Mouse (Mus musculus) hindbrain, embryonic 10.5 days (tissue): ENCODE results near the gene Rcor1. TPM values are rescaled to one million over a fixed set of nuclear protein-coding genes. Genes with fewer than 3 reads are reported as not detected.

Experiments
- DNase-seq: peaks from one replicate; pipeline ENCODE4 v3.0.0-alpha.2; 2017; ENCODE audit warnings: low spot score
- H3K27ac ChIP-seq: fragments of 300-500 bp; sonication (generic); 2 replicates; pipeline ENCODE4 v1.5.1; 2016; ENCODE audit warnings: mild to moderate bottlenecking, moderate library complexity
- H3K27me3 ChIP-seq: fragments of 300-500 bp; sonication (generic); 2 replicates; pipeline ENCODE4 v1.6.1; 2016; ENCODE audit warnings: mild to moderate bottlenecking; ENCODE audit not compliant: poor library complexity, insufficient read depth, severe bottlenecking
- H3K36me3 ChIP-seq: fragments of 300-500 bp; sonication (generic); 2 replicates; pipeline ENCODE4 v1.6.1; 2016; ENCODE audit warnings: mild to moderate bottlenecking, moderate library complexity
- H3K4me1 ChIP-seq: fragments of 300-500 bp; sonication (generic); replicated peaks from 2 replicates; pipeline ENCODE4 v1.6.1; 2016; ENCODE audit warnings: mild to moderate bottlenecking
- H3K4me3 ChIP-seq: fragments of 300-500 bp; sonication (generic); 2 replicates; pipeline ENCODE4 v1.5.1; 2016; ENCODE audit warnings: mild to moderate bottlenecking, moderate library complexity
- H3K9me3 ChIP-seq: fragments of 300-500 bp; sonication (generic); 2 replicates; pipeline ENCODE4 v1.6.1; 2016; ENCODE audit warnings: mild to moderate bottlenecking, moderate library complexity
- WGBS: fragments of 180-500 bp; shearing (Covaris S2); methylation state at CpG from one replicate; pipeline ENCODE4 v1.1.7; 2016; 5-methylcytosine and 5-hydroxymethylcytosine counted together
- polyA plus RNA-seq: library from polyadenylated mRNA; unstranded; fragments of >200 nt; fragmentation: Nextera tagmentation; extraction: Ambion mirVana; gene quantifications from 2 replicates; pipeline ENCODE4 v1.2.1, GENCODE M21; 2016

Gene Rcor1
- polyA plus RNA-seq, 1 experiment from 2014 or later, result 5.0 TPM

GRCm38 (mm10) chr12:111032839-111033238 is 6.3 kb upstream of the Rcor1 start:
- Histone ChIP-seq H3K4me1 (peaks cover 21% of the 10 kb centered on the region), H3K36me3 (no peaks in the 10 kb centered on the region), H3K27me3 (no peaks in the 10 kb centered on the region), H3K4me3 (no peak overlapping the region), H3K9me3 (no peaks in the 10 kb centered on the region), H3K27ac (no peak overlapping the region)
- no peak for DNase-seq
- WGBS, result 85% methylated on average over 5 of the region's 5 CpGs

- no peaks in the 10 kb centered on the region for H3K9me3 ChIP-seq
- DNase-seq, result no peak
Measured at GRCm38 (mm10) chr12:111035182-111035824, 3.8 kb upstream of the Rcor1 start.

GRCm38 (mm10) chr12:111036198-111036775 is 2.9 kb upstream of the Rcor1 start:
- Histone ChIP-seq H3K36me3 (no peaks in the 10 kb centered on the region), H3K27me3 (no peaks in the 10 kb centered on the region), H3K4me1 (peaks cover 38% of the 10 kb centered on the region), H3K9me3 (no peaks in the 10 kb centered on the region), H3K4me3 (no peak overlapping the region), H3K27ac (no peak overlapping the region)
- DNase-seq, result no peak

More at GRCm38 (mm10) chr12:111035182-111035824, 3.8 kb upstream of the Rcor1 start:
- peak overlapping the region; percentile 46; the same call in 1 of the 2 replicates for H3K27ac ChIP-seq
- WGBS, result 69% methylated on average over 12 of the region's 12 CpGs
- H3K4me1 ChIP-seq, result peaks cover 28% of the 10 kb centered on the region
- no peaks in the 10 kb centered on the region for H3K27me3 ChIP-seq
- no peak overlapping the region for H3K4me3 ChIP-seq
- no peaks in the 10 kb centered on the region for H3K36me3 ChIP-seq

GRCm38 (mm10) chr12:111037241-111038180 is 1.6 kb upstream of the Rcor1 start:
- Histone ChIP-seq H3K9me3 (no peaks in the 10 kb centered on the region), H3K36me3 (peaks cover 4% of the 10 kb centered on the region; the same call in 1 of the 2 replicates)
- peak; percentile 40 for DNase-seq

GRCm38 (mm10) chr12:111038231-111038975 is 748 bp upstream of the Rcor1 start:
- DNase-seq, result peak; percentile 81
- Histone ChIP-seq H3K9me3 (no peaks in the 10 kb centered on the region), H3K4me3 (peak overlapping the region; percentile 98), H3K27me3 (no peaks in the 10 kb centered on the region), H3K4me1 (peaks cover 42% of the 10 kb centered on the region), H3K36me3 (peaks cover 13% of the 10 kb centered on the region), H3K27ac (peak overlapping the region; percentile 100)
- WGBS, result under 1% methylated on average over 54 of the region's 54 CpGs

More at GRCm38 (mm10) chr12:111037241-111038180, 1.6 kb upstream of the Rcor1 start:
- no peaks in the 10 kb centered on the region for H3K27me3 ChIP-seq
- H3K4me3 ChIP-seq, result peak overlapping the region; percentile 98
- H3K27ac ChIP-seq, result peak overlapping the region; percentile 100
- WGBS, result 55% methylated on average over 18 of the region's 18 CpGs
- H3K4me1 ChIP-seq, result peaks cover 42% of the 10 kb centered on the region

GRCm38 (mm10) chr12:111039771-111040530 is 800 bp downstream of the Rcor1 start:
- WGBS, result under 1% methylated on average over 65 of the region's 65 CpGs
- no peaks in the 10 kb centered on the region for H3K27me3 ChIP-seq
- DNase-seq, result peak; percentile 36

GRCm38 (mm10) chr12:111040531-111040860 is 1.3 kb downstream of the Rcor1 start:
- no peak for DNase-seq

More at GRCm38 (mm10) chr12:111039771-111040530, 800 bp downstream of the Rcor1 start:
- H3K4me3 ChIP-seq, result peak overlapping the region; percentile 98
- H3K4me1 ChIP-seq, result peaks cover 42% of the 10 kb centered on the region
- peak overlapping the region; percentile 100 for H3K27ac ChIP-seq
- H3K9me3 ChIP-seq, result no peaks in the 10 kb centered on the region
- peaks cover 28% of the 10 kb centered on the region for H3K36me3 ChIP-seq

GRCm38 (mm10) chr12:111041196-111041595 is 2.0 kb downstream of the Rcor1 start:
- Histone ChIP-seq H3K36me3 (peaks cover 38% of the 10 kb centered on the region), H3K27ac (no peak overlapping the region), H3K4me3 (peak overlapping the region; percentile 98), H3K9me3 (no peaks in the 10 kb centered on the region), H3K27me3 (no peaks in the 10 kb centered on the region), H3K4me1 (peaks cover 33% of the 10 kb centered on the region)
- 61% methylated on average over 4 of the region's 4 CpGs for WGBS
- no peak for DNase-seq

More at GRCm38 (mm10) chr12:111040531-111040860, 1.3 kb downstream of the Rcor1 start:
- Histone ChIP-seq H3K36me3 (peaks cover 33% of the 10 kb centered on the region), H3K9me3 (no peaks in the 10 kb centered on the region), H3K4me1 (peaks cover 37% of the 10 kb centered on the region), H3K27ac (peak overlapping the region; percentile 100), H3K4me3 (peak overlapping the region; percentile 98), H3K27me3 (no peaks in the 10 kb centered on the region)
- 10% methylated on average over 3 of the region's 3 CpGs for WGBS

- DNase-seq, result no peak
- Histone ChIP-seq H3K27ac (no peak overlapping the region), H3K4me3 (no peak overlapping the region), H3K36me3 (peaks cover 41% of the 10 kb centered on the region), H3K9me3 (no peaks in the 10 kb centered on the region), H3K27me3 (no peaks in the 10 kb centered on the region), H3K4me1 (peaks cover 32% of the 10 kb centered on the region)
- 89% methylated on average over 1 of the region's 1 CpGs for WGBS
Measured at GRCm38 (mm10) chr12:111042365-111042764, 3.2 kb downstream of the Rcor1 start.

GRCm38 (mm10) chr12:111044880-111045279 is 5.7 kb downstream of the Rcor1 start:
- H3K36me3 ChIP-seq, result peaks cover 50% of the 10 kb centered on the region
- no peak overlapping the region for H3K27ac ChIP-seq
- H3K4me3 ChIP-seq, result no peak overlapping the region
- peaks cover 20% of the 10 kb centered on the region for H3K4me1 ChIP-seq
- H3K9me3 ChIP-seq, result no peaks in the 10 kb centered on the region
- no peak for DNase-seq
- WGBS, result 94% methylated on average over 2 of the region's 2 CpGs
- no peaks in the 10 kb centered on the region for H3K27me3 ChIP-seq

GRCm38 (mm10) chr12:111046866-111047265 is 7.7 kb downstream of the Rcor1 start:
- no peak for DNase-seq
- H3K36me3 ChIP-seq, result peaks cover 60% of the 10 kb centered on the region
- no peaks in the 10 kb centered on the region for H3K27me3 ChIP-seq
- H3K27ac ChIP-seq, result no peak overlapping the region
- no peaks in the 10 kb centered on the region for H3K9me3 ChIP-seq
- 88% methylated on average over 1 of the region's 1 CpGs for WGBS
- H3K4me1 ChIP-seq, result 0 out of 2 replicates have a peak, but pooled peaks cover 3% of the 10 kb centered on the region
- no peak overlapping the region for H3K4me3 ChIP-seq
